Mouse (Mus musculus) CH12.LX (cell line): Measurements from ENCODE around the gene Man2b2. TPM values are rescaled to one million over a fixed set of nuclear protein-coding genes. Genes with fewer than 3 reads are reported as not detected.

Experiments used
- DNase-seq: peaks from one replicate; pipeline ENCODE4 v3.0.0-alpha.2; 2013; ENCODE audit errors: extremely low read depth
- H3K27ac ChIP-seq: 2 replicates; pipeline ENCODE4 v1.5.1; 2012; ENCODE audit warnings: low read depth, mild to moderate bottlenecking, control low read depth, moderate library complexity; ENCODE audit not compliant: insufficient read depth
- H3K27me3 ChIP-seq: replicated peaks from 2 replicates; pipeline ENCODE3; 2012; ENCODE audit warnings: inconsistent platforms
- H3K36me3 ChIP-seq, 2 experiments: replicated peaks in 1 of 2; 2 replicates each; pipeline versions ENCODE3 to v1.6.1; 2012; ENCODE audit warnings: inconsistent platforms in 1 of 2, low read length in 1 of 2, mild to moderate bottlenecking in 1 of 2, mixed read lengths in 1 of 2, moderate library complexity in 1 of 2; ENCODE audit not compliant: control insufficient read depth in 1 of 2, insufficient read depth in 1 of 2
- H3K4me1 ChIP-seq, 2 experiments: 2 replicates each; pipeline ENCODE4 v1.6.1; 2012; ENCODE audit warnings: inconsistent platforms in 1 of 2, moderate library complexity in 1 of 2; ENCODE audit not compliant: insufficient read depth in 2 of 2, control insufficient read depth in 1 of 2
- H3K4me2 ChIP-seq: 2 replicates; pipeline ENCODE4 v1.6.1; 2012; ENCODE audit warnings: low read depth, mild to moderate bottlenecking, control low read depth; ENCODE audit not compliant: poor library complexity, insufficient read depth, severe bottlenecking
- H3K4me3 ChIP-seq, 3 experiments: fragments of 150-350 bp in 1 of 3; sonication (generic) in 1 of 3; replicated peaks in 1 of 3; 2 replicates each; pipeline versions ENCODE3 to v1.5.1; 2011 to 2012; ENCODE audit warnings: low read depth in 2 of 3, low read length in 2 of 3, mild to moderate bottlenecking in 2 of 3, moderate library complexity in 2 of 3, control low read depth in 1 of 3, improper control_type of control experiment in 1 of 3, inconsistent platforms in 1 of 3, mixed read lengths in 1 of 3; ENCODE audit not compliant: poor library complexity in 1 of 3
- H3K79me2 ChIP-seq: replicated peaks from 2 replicates; pipeline ENCODE4 v1.6.1; 2012; ENCODE audit warnings: mild to moderate bottlenecking, moderate library complexity; ENCODE audit not compliant: control insufficient read depth, poor library complexity, insufficient read depth, severe bottlenecking; ENCODE audit errors: extremely low read depth
- H3K9ac ChIP-seq: 2 replicates; pipeline ENCODE4 v1.6.1; 2012; ENCODE audit warnings: low read depth, mild to moderate bottlenecking, control low read depth, moderate library complexity; ENCODE audit not compliant: insufficient read depth
- H3K9me3 ChIP-seq: replicated peaks from 2 replicates; pipeline ENCODE3; 2012; ENCODE audit warnings: low read length, inconsistent platforms, mixed read lengths
- BHLHE40 ChIP-seq: IDR thresholded peaks from 2 replicates; pipeline ENCODE4 v1.6.1; 2011; ENCODE audit warnings: mild to moderate bottlenecking, low read depth, low read length, improper control_type of control experiment
- CHD1 ChIP-seq: IDR thresholded peaks from 2 replicates; pipeline ENCODE4 v1.6.1; 2012; ENCODE audit warnings: low read depth, low read length, improper control_type of control experiment, inconsistent platforms
- E2F4 ChIP-seq: IDR thresholded peaks from 2 replicates; pipeline ENCODE4 v1.6.1; 2011; ENCODE audit warnings: low read depth, low read length, improper control_type of control experiment; ENCODE audit not compliant: insufficient replicate concordance
- HCFC1 ChIP-seq: IDR thresholded peaks from 2 replicates; pipeline ENCODE4 v1.6.1; 2012; ENCODE audit warnings: low read depth, mild to moderate bottlenecking, inconsistent platforms, low read length, improper control_type of control experiment
- IRF4 ChIP-seq: IDR thresholded peaks from 2 replicates; pipeline ENCODE4 v1.6.1; 2014; ENCODE audit warnings: low read depth, mild to moderate bottlenecking, inconsistent platforms, low read length, improper control_type of control experiment
- JUND ChIP-seq: conservative IDR thresholded peaks from 2 replicates; pipeline ENCODE4 v1.6.1; 2011; ENCODE audit warnings: low read depth, low read length, improper control_type of control experiment
- KAT2A ChIP-seq: IDR thresholded peaks from 2 replicates; pipeline ENCODE4 v1.6.1; 2012; ENCODE audit warnings: low read length, improper control_type of control experiment, inconsistent platforms; ENCODE audit not compliant: insufficient replicate concordance
- MAFK ChIP-seq: IDR thresholded peaks from 2 replicates; pipeline ENCODE4 v1.6.1; 2011; ENCODE audit warnings: low read length, improper control_type of control experiment; ENCODE audit not compliant: insufficient replicate concordance
- MAX ChIP-seq: IDR thresholded peaks from 2 replicates; pipeline ENCODE4 v1.6.1; 2011; ENCODE audit warnings: low read length, improper control_type of control experiment
- MEF2A ChIP-seq: IDR thresholded peaks from 2 replicates; pipeline ENCODE4 v1.6.1; 2014; ENCODE audit warnings: low read depth, mild to moderate bottlenecking, inconsistent platforms, low read length, improper control_type of control experiment, borderline replicate concordance
- NRF1 ChIP-seq: IDR thresholded peaks from 2 replicates; pipeline ENCODE4 v1.6.1; 2014; ENCODE audit warnings: low read depth, mild to moderate bottlenecking, inconsistent platforms, low read length, improper control_type of control experiment, moderate library complexity
- POLR2A ChIP-seq: IDR thresholded peaks from 2 replicates; pipeline ENCODE4 v1.6.1; 2011; ENCODE audit warnings: low read depth, mild to moderate bottlenecking, improper control_type of control experiment, low read length
- RAD21 ChIP-seq: IDR thresholded peaks from 2 replicates; pipeline ENCODE4 v1.6.1; 2011; ENCODE audit warnings: low read depth, mild to moderate bottlenecking, low read length, improper control_type of control experiment, moderate library complexity
- RCOR1 ChIP-seq: conservative IDR thresholded peaks from 2 replicates; pipeline ENCODE4 v1.6.1; 2012; ENCODE audit warnings: low read depth, mild to moderate bottlenecking, inconsistent platforms, low read length, improper control_type of control experiment
- UBTF ChIP-seq: IDR thresholded peaks from 2 replicates; pipeline ENCODE4 v1.6.1; 2012; ENCODE audit warnings: low read depth, mild to moderate bottlenecking, inconsistent platforms, low read length, improper control_type of control experiment, moderate library complexity
- USF1 ChIP-seq: IDR thresholded peaks from 2 replicates; pipeline ENCODE4 v1.6.1; 2014; ENCODE audit warnings: low read depth, mild to moderate bottlenecking, inconsistent platforms, low read length, improper control_type of control experiment
- USF2 ChIP-seq: conservative IDR thresholded peaks from 2 replicates; pipeline ENCODE4 v1.6.1; 2011; ENCODE audit warnings: low read depth, low read length, improper control_type of control experiment
- ZC3H11A ChIP-seq: IDR thresholded peaks from 2 replicates; pipeline ENCODE4 v1.6.1; 2012; ENCODE audit warnings: low read depth, mild to moderate bottlenecking, inconsistent platforms, low read length, improper control_type of control experiment
- ZKSCAN1 ChIP-seq: IDR thresholded peaks from 2 replicates; pipeline ENCODE4 v1.6.1; 2012; ENCODE audit warnings: low read depth, inconsistent platforms, low read length, improper control_type of control experiment, borderline replicate concordance
- ZMIZ1 ChIP-seq: IDR thresholded peaks from 2 replicates; pipeline ENCODE4 v1.6.1; 2012; ENCODE audit warnings: low read depth, mild to moderate bottlenecking, inconsistent platforms, low read length, improper control_type of control experiment
- dilution Hi-C: fragments of 300-500 bp; cut with MboI; formaldehyde crosslinking; loops from 2 replicates; pipeline ENCODE4 v1.14.3; 2020; ENCODE audit warnings: low sequenced_read_pairs; ENCODE audit not compliant: extremely low pct_unique_long_range_greater_than_20kb, extremely low pct_ligation_motif_present
- in situ Hi-C: fragments of 300-500 bp; cut with MboI; formaldehyde crosslinking; loops from 3 replicates; pipeline ENCODE4 v1.14.3; 2019; ENCODE audit warnings: low sequenced_read_pairs, low pct_ligation_motif_present, low pct_unique_long_range_greater_than_20kb, mixed read lengths
- polyA plus RNA-seq: library from polyadenylated mRNA; unstranded; fragments of >175 nt; gene quantifications from 2 replicates; pipeline ENCODE4 v1.2.1, GENCODE M21; 2012; ENCODE audit warnings: low read depth; ENCODE audit not compliant: insufficient read length
- total RNA-seq, 2 experiments: library from RNA; depleted of rRNA; stranded (reverse); fragments of 300-350 nt in 1 of 2; fragments of >200 nt in 1 of 2; gene quantifications; 2 replicates each; pipeline ENCODE4 v1.2.3; 2012 to 2014

Gene Man2b2
- total and polyA plus RNA-seq, 3 experiments = 11.9 to 39.4 (median 29.9) TPM

DNA sequence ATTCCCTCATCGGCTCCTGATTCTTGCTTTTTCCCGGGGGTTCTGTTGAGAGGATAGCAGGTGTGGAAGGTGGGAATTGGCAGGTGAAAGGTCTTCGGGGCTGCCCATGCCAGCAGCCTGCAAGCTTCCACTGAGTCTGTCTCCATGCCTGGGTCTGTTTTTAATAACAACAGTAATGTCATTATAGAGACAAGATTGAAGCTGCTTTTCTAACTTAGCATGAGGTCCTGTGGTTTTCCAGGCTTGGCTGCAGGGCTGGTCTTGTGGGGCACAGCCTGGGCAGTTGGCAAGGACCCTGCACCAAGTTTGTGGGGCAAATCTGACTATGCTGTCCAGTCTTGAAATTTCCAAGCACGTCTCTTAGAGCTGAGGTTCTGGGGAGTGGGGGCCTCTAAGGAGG lies 45.5 kb upstream of the Man2b2 start:
- Histone ChIP-seq H3K27ac (no peak overlapping the region), H3K9me3 (peaks cover 8% of the 10 kb centered on the region), H3K4me2 (no peak overlapping the region), H3K4me1 (peaks cover 0 to 7% of the 10 kb centered on the region in 2 experiments; a peak in 3 of 4 replicates), H3K27me3 (peaks cover 65% of the 10 kb centered on the region), H3K36me3 (no peaks in the 10 kb centered on the region), H3K9ac (no peak overlapping the region), H3K4me3 (no peak overlapping the region), H3K79me2 (no peaks in the 10 kb centered on the region)
- dilution Hi-C loops (no loop called here), in situ Hi-C loops (no loop called here)
- no peak for TF ChIP-seq NRF1
- no peak for TF ChIP-seq MEF2A
- TF ChIP-seq JUND = no peak
- no peak for TF ChIP-seq UBTF
- no peak for TF ChIP-seq IRF4
- no peak for TF ChIP-seq MAX
- no peak for TF ChIP-seq ZMIZ1
- TF ChIP-seq USF2 = no peak
- TF ChIP-seq KAT2A = no peak
- TF ChIP-seq E2F4 = no peak
- no peak for TF ChIP-seq BHLHE40
- TF ChIP-seq RCOR1 = no peak
- no peak for TF ChIP-seq POLR2A
- TF ChIP-seq ZKSCAN1 = no peak
- no peak for TF ChIP-seq HCFC1
- no peak for TF ChIP-seq USF1
- no peak for DNase-seq

DNA sequence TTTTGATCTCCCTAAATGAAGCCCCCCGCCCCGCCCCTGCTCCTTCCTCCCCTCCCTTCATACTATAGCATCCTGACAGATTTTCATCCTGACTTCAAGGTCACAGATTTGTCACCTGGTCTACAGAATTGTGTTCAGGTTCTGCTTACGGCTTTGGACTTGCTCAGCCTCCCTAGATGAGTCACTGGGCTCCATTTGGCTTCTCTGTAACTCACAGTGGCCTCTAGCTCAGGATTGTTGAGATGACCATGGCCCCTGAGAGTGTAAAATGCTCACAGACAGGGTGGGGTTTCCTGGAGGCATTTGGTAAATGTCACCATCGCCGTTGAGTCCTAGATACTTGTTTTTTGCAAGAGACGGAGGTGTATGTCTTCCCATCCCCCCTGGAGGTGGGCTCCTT lies 40.5 kb upstream of the Man2b2 start:
- in situ Hi-C loops (no loop called here), dilution Hi-C loops (no loop called here)
- Histone ChIP-seq H3K27me3 (peaks cover 61% of the 10 kb centered on the region), H3K9ac (no peak overlapping the region), H3K36me3 (no peaks in the 10 kb centered on the region), H3K4me1 (no peaks in the 10 kb centered on the region; a peak in 1 of 4 replicates), H3K27ac (no peak overlapping the region), H3K9me3 (peaks cover 29% of the 10 kb centered on the region), H3K4me2 (no peak overlapping the region), H3K79me2 (no peaks in the 10 kb centered on the region), H3K4me3 (no peak overlapping the region)
- no peak for DNase-seq
- no peak for TF ChIP-seq RCOR1
- TF ChIP-seq BHLHE40 = no peak
- TF ChIP-seq MAFK = no peak
- TF ChIP-seq HCFC1 = no peak
- TF ChIP-seq CHD1 = no peak
- no peak for TF ChIP-seq KAT2A
- no peak for TF ChIP-seq ZC3H11A
- TF ChIP-seq RAD21 = no peak
